Mouse (Mus musculus) left cerebral cortex, adult 2 months (tissue): ENCODE measurements around the gene Nuak2. TPM values are rescaled to one million over a fixed set of nuclear protein-coding genes. Genes with fewer than 3 reads are reported as not detected.
A peak's percentile ranks its signal among the peaks of the same experiment; 100 is the strongest.

Source experiments
- DNase-seq, 2 experiments: peaks; one replicate each; pipeline ENCODE4 v3.0.0; 2021 to 2022; ENCODE audit warnings: low spot score in 2 of 2, mixed read lengths in 1 of 2; ENCODE audit errors: extremely low spot score in 1 of 2
- H3K27ac ChIP-seq: fragments of 200-600 bp; 2 replicates; pipeline ENCODE4 v1.8.1; 2022
- H3K4me3 ChIP-seq: fragments of 200-600 bp; 2 replicates; pipeline ENCODE4 v1.8.1; 2022
- CTCF ChIP-seq: fragments of 200-600 bp; IDR thresholded peaks from 2 replicates; pipeline ENCODE4 v1.8.1; 2022; ENCODE audit warnings: antibody characterized with exemption, mild to moderate bottlenecking, moderate library complexity
- intact Hi-C: fragments of 180-260 bp; cut with DNase I; formaldehyde crosslinking; loops from one replicate; pipeline ENCODE4 v1.15.1; 2025
- total RNA-seq, 2 experiments: library from RNA; stranded (reverse); gene quantifications; 2 replicates each; pipeline ENCODE4 v1.2.3; 2021

Nuak2 gene
- total RNA-seq, 2 experiments from 2014 or later, result 1.4 TPM

DNA sequence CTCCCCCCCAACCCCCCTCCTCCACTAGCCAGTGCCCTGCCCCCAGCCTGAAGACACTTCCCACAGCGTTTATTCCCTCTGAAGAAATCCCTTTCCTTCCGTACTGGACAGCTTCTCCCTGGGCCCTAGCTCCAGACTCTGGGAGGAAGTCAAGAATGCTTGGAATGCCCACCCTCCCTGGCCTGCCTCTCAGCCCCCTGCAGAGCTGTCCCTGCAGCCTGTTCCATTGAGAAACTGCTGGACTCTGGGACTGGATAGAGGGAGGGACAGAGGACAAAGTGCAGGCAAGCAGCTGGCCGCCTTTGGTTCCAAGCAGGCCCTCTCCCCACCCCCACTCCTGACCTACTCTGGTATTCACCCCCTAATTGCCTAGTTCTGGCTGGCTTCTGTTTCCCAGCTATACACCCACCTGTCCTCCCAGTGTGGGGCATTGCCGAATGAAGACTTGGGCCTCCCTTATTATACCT lies 17.8 kb downstream of the Nuak2 start:
- peak in 1 of 2 experiments; percentile 18 for DNase-seq
- no peak overlapping the region for H3K4me3 ChIP-seq
- intact Hi-C loops, result no loop called here
- H3K27ac ChIP-seq, result no peak overlapping the region; the same call in 1 of the 2 replicates
- no peak for TF ChIP-seq CTCF

DNA sequence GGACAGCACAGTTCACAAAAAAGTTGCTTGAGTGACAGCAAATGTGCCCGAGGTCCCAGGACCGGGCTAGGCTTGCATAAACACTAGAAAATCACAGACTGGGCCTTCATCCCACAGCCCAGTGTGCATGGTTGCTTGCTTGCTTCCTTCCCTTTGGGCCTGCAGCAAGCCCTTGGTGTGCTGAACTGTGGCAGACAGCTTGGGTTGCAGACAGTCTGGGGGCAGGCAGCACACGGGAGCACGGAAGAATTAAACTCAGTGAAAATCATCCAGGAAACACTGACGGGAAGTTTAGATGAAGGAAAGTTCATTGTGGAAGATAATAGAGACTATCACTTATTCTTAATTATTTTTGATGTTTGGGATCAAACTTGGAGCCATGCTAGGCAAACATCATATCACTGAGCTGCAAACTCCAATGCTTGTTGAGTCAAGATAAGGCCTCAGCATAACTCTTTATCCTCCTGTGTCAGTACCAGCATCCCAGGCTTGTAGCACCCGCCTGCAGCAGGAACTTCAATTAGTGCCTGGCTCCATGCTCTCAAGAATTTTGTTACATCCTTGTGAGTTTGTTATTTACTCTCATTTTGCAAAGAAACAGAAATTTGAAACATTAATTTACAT lies 18.4 kb downstream of the Nuak2 start:
- no peak for TF ChIP-seq CTCF
- H3K27ac ChIP-seq, result no peak overlapping the region; the same call in 1 of the 2 replicates
- H3K4me3 ChIP-seq, result no peak overlapping the region
- no peak for DNase-seq
- intact Hi-C loops, result no loop called here

DNA sequence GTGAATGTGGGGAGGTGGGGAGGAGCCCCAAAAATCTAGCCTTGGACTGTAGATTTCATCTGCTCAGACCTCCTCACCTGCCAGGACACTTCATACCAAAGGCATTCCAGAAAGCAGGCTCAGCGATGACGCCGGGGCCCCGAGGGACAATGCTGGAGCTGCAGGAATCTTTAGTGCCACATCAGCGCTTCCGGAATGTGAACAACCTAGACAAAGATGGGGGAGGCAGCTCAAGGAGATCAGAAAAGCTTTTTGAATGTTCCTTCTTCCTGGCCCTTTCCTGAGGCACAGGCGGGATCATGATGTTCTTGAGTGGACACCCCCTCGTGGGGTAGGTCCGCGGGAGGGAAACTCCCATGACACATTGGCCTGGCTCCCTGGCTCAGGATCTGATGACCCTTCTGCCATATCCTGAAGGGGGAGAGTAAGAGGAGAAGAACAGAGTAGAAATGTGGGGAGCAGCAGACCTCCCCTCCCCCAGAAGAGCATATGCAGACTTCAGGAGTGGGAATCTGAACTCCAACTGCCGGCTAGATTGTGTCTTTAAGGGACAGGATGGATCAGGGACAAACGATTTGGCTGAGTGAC lies 19.5 kb downstream of the Nuak2 start:
- DNase-seq, result no peak
- intact Hi-C loops, result no loop called here
- Histone ChIP-seq H3K4me3 (no peak overlapping the region), H3K27ac (no peak overlapping the region)
- no peak for TF ChIP-seq CTCF

DNA sequence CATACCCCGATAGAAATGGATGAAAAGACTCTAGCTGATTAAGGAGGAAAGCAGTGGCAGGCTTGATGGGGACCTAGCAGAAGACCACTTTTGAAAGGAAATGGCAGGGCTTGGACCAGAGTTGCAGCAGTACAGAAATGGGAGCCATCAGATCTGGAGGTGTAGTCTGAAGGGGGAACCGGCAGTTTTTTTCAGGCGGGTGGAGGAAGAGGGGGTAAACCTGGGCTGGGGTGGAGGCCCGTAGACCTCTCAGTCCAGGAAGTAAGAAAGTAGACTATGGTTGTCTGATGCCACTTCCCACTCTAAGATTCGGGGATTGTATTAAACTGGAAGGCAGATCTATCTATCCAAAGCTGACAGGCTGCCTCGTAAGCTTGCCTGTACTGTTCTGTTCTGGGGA lies 21.0 kb downstream of the Nuak2 start:
- no peak for TF ChIP-seq CTCF
- no peak for DNase-seq
- intact Hi-C loops, result no loop called here
- Histone ChIP-seq H3K27ac (no peak overlapping the region), H3K4me3 (no peak overlapping the region)

DNA sequence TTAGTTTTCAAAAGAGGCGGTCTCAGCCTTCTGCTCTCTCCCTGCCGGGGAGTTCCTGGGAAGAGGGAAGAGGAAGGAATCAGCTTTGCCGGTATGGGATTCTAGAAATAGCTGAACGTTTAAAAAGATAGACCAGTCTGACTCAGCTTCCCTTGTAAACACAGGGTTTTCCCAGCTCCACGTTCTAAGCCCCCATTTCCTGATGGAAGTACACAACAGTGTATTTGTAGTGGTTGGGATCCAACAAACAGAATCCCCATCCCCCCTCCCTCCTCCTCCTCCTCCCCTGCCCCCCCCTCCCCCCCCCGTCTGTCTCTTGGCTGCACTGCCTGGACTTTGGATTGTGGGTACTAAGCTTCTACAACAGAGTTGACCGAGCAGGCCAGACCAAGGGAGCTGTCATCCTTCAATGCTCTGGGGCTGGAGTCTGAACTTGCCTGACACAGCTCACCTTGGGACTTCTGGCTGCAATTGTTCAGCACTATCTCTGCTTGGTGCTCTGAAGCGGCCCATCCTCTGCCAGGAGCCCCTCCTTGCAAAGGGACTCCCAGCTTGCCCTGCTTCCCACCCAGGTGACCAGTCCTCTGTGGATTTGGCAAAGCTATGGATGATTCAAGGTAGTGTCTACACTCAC lies 22.2 kb downstream of the Nuak2 start:
- Histone ChIP-seq H3K27ac (no peak overlapping the region), H3K4me3 (no peak overlapping the region)
- DNase-seq, result no peak
- no peak for TF ChIP-seq CTCF
- intact Hi-C loops, result no loop called here

DNA sequence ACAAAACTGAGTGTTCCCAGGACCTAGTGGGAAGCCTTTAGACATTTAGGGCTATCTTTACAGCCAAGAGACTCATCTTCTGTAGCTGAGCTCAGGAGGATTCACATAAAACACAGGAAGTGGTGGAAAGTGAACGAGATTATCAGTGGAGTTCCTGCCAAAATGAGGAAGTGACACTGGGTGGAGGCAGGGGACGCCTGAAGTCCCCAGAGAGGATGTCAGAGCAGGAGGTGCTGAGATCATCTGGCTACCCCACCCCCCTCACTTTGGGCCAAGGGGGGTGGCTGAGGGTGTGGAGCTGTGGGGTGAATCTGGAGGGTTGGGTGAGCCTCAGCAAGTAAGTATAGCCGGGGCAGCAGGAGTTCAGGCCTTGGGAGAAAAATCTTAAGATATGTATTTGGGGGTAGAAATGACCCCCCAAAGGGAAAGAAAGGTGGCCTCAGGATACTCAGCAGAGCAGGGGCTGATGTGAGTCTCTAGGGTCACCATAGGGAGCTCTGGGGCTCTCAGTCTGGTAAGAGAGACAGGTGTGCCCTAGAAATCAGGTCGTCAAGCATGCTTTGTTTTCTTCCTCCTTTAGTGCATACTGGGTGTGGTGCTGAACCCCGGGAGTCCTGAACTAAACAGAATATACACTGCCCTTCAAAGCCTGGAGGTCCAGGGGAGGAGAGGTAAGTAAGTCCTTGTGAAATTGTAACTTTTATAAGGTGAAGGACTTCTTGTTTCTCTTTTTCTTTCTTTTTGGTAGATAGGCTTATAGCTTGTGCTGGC lies 26.0 kb downstream of the Nuak2 start:
- Histone ChIP-seq H3K27ac (no peak overlapping the region), H3K4me3 (no peak overlapping the region)
- TF ChIP-seq CTCF, result no peak
- intact Hi-C loops, result no loop called here
- DNase-seq, result no peak

DNA sequence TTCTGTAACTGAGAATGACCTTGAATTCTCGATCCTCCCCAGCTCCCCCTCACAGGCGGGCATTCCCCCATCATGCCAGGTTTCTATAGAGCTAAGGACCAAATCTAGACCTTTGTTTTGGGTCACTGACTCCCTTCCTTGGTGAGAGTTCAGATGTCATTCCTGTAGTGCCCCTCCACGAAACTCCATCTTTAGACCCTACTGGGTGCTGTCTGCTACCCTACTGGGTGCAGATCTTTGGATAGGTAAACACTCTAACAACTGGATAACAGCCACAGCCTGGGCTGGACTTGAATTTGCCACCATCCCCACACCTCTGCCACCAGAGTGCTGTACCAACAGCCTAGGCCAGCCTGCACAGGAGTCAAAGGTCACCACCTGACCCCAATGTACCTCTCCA lies 26.6 kb downstream of the Nuak2 start:
- TF ChIP-seq CTCF, result no peak
- H3K27ac ChIP-seq, result no peak overlapping the region
- intact Hi-C loops, result no loop called here
- H3K4me3 ChIP-seq, result no peak overlapping the region
- DNase-seq, result no peak

DNA sequence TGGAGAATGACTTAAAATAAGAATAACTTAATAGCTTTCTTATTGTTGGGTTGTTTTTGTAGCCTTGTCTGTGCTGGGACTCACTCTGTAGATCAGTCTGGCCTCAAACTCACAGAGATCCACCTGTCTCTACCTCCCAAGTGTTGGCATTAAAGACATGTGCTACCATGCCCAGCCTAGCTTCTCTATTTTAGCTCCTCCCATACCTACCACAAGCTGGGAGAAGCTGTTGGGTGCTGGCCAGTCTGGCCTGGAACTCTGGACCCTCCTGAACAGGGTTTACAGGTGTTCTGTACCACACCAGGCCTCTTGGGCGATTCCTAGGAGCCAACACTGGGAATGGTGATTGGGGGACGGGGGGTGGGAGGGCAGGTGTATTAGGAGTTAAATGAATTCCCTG lies 27.3 kb downstream of the Nuak2 start:
- DNase-seq, result no peak
- Histone ChIP-seq H3K4me3 (no peak overlapping the region), H3K27ac (no peak overlapping the region)
- intact Hi-C loops, result no loop called here
- no peak for TF ChIP-seq CTCF

DNA sequence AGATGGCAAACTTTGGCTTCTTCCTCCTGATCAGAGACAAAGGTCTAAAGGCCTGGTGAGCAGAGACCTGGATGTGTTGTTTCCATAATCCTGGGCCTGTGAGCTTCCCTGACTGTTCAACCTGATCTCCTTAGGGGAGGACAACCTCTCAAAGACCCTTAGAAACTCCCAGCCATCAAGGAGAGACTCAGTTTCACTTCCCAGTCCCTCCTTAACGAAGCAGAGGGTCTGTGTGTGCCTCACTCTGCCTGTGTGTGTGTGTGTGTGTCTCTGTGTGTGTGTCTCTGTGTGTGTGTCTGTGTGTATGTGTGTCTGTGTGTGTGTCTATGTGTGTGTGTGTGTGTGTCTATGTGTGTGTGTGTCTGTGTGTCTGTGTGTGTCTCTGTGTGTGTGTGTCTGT lies 27.7 kb downstream of the Nuak2 start:
- DNase-seq, result no peak
- intact Hi-C loops, result no loop called here
- Histone ChIP-seq H3K4me3 (no peak overlapping the region), H3K27ac (no peak overlapping the region)
- no peak for TF ChIP-seq CTCF

DNA sequence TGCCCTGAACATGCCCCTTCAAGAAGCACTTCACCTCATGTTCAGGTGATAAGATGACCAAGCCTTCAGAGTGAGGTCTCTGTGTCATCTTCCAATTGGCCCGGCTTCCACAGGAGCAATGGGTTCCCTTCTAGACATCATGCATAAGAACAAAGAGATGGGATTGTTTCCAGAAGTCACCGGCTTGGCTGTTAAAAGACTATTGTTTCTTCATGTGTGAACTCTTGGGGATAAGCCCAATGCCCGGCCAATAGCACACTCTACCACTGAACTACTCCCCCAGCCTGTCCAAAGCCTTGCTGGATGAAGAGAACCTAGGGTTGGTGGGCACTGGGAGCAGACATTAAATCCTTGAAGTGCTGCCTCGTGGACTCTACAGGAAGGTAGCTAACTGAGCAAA lies 29.6 kb downstream of the Nuak2 start:
- intact Hi-C loops, result no loop called here
- Histone ChIP-seq H3K4me3 (no peak overlapping the region), H3K27ac (no peak overlapping the region)
- DNase-seq, result no peak
- no peak for TF ChIP-seq CTCF

DNA sequence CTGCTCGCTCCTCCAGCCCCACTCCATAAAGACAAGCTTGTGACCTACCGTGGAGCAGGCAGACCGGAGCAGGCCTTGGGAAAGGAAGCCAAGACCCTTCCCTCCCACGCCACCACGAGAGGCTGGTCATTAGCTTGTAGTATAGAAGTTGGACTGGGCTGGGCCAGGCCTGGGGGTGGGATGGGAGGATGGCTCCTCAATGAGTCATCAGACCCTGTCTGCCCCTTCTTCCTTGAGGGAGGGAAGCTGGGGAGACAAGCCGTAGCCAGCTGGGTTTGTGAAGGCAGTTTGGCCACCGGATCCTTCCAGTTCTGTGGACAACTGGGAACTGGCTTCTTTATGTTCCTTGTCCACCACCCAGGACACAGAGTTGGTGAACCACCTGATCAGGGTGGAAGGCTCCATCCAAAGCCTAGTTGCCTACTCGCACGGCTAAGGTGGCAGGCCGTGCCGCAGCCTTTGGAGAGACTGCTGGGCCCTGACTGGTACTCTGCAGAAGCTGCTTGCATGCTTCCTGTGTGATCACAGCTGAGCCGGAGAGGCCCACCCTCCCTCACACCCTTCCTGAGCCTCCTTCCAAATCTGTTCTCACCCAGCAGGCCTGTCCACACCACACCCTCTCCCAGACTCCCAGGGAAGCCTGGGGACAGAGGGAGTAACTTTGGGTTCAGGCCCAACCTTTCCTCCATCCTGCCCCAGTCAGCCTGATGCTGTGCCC lies 30.4 kb downstream of the Nuak2 start:
- H3K27ac ChIP-seq, result no peak overlapping the region
- intact Hi-C loops, result no loop called here
- no peak overlapping the region for H3K4me3 ChIP-seq
- no peak for TF ChIP-seq CTCF
- no peak for DNase-seq
